Mouse (Mus musculus) CH12.LX (cell line): ENCODE data around the gene Stox2.

Experiments used
- CTCF ChIP-seq, 2 experiments: IDR thresholded peaks in 1 of 2; conservative IDR thresholded peaks in 1 of 2; 2 replicates each; pipeline ENCODE4 v1.5.1; 2011 to 2012; ENCODE audit warnings: low read depth in 2 of 2, low read length in 2 of 2, improper control_type of control experiment in 1 of 2, inconsistent platforms in 1 of 2, mild to moderate bottlenecking in 1 of 2, moderate library complexity in 1 of 2
- GABPA ChIP-seq: IDR thresholded peaks from 2 replicates; pipeline ENCODE4 v1.6.1; 2012; ENCODE audit warnings: low read depth, low read length, improper control_type of control experiment, inconsistent platforms; ENCODE audit not compliant: insufficient replicate concordance
- MAX ChIP-seq: IDR thresholded peaks from 2 replicates; pipeline ENCODE4 v1.6.1; 2011; ENCODE audit warnings: low read length, improper control_type of control experiment
- MEF2A ChIP-seq: IDR thresholded peaks from 2 replicates; pipeline ENCODE4 v1.6.1; 2014; ENCODE audit warnings: low read depth, mild to moderate bottlenecking, inconsistent platforms, low read length, improper control_type of control experiment, borderline replicate concordance
- NRF1 ChIP-seq: IDR thresholded peaks from 2 replicates; pipeline ENCODE4 v1.6.1; 2014; ENCODE audit warnings: low read depth, mild to moderate bottlenecking, inconsistent platforms, low read length, improper control_type of control experiment, moderate library complexity
- POLR2A ChIP-seq: IDR thresholded peaks from 2 replicates; pipeline ENCODE4 v1.6.1; 2011; ENCODE audit warnings: low read depth, mild to moderate bottlenecking, improper control_type of control experiment, low read length
- RAD21 ChIP-seq: IDR thresholded peaks from 2 replicates; pipeline ENCODE4 v1.6.1; 2011; ENCODE audit warnings: low read depth, mild to moderate bottlenecking, low read length, improper control_type of control experiment, moderate library complexity
- SMC3 ChIP-seq: IDR thresholded peaks from 2 replicates; pipeline ENCODE4 v1.6.1; 2011; ENCODE audit warnings: low read depth, low read length, improper control_type of control experiment
- TCF12 ChIP-seq: IDR thresholded peaks from 2 replicates; pipeline ENCODE4 v1.6.1; 2014; ENCODE audit warnings: low read depth, mild to moderate bottlenecking, inconsistent platforms, low read length, improper control_type of control experiment
- ZKSCAN1 ChIP-seq: IDR thresholded peaks from 2 replicates; pipeline ENCODE4 v1.6.1; 2012; ENCODE audit warnings: low read depth, inconsistent platforms, low read length, improper control_type of control experiment, borderline replicate concordance

- TF ChIP-seq POLR2A (no peak), GABPA (no peak), ZKSCAN1 (no peak), NRF1 (no peak), SMC3 (no peak), MEF2A (no peak), TCF12 (no peak), CTCF (conservative IDR thresholded peaks at IDR 0.05 in 1 of 2, IDR thresholded peaks at IDR 0.05 in 1 of 2; ENCODE audit: low read depth in 2 of 2, low read length in 2 of 2) (no peak), RAD21 (no peak), MAX (no peak)
Measured at GRCm38 (mm10) chr8:47263070-47263843, 182.9 kb downstream of the Stox2 start.
